In the genomic region with DNA sequence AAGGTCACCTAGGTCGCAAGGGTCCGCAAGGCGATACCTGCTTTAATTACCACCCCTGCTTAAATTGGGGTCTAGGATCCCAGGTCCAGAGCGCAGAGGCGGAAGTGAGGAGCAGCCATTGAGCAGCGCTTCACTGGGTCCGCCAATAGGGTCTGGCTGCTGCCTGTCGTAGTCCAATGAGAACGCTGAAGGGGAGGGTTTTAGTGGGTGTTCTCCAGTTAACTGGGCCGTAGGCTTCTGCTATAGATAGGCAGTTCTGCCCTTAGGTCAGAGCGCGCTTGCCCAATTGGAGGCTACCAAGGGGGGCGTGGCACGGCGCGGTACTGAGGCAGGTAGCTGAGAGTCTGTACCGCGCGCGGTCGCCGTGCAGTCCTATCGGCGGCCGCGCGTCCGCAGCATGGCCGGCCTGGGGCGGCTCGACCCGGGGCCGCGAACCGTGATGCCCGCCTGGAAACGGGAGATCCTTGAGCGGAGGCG, we compare ENCODE assay signal across 7 mouse cellular contexts. TPM values are rescaled to one million over a fixed set of nuclear protein-coding genes. Genes with fewer than 3 reads are reported as not detected.
DNase-seq lines count a peak whose midpoint lies in the region; ATAC-seq lines count a peak whose summit lies in the region.

TSS of gene Tprn (plus strand) at position 328 of the 477 bp plus-strand sequence.

- WGBS in embryonic facial prominence, embryonic 12.5 days = 0% methylated on average over 39 of the region's 39 CpGs
- WGBS in limb, embryonic 11.5 days = under 1% methylated on average over 39 of the region's 39 CpGs
- WGBS in midbrain, embryonic 14.5 days = under 1% methylated on average over 39 of the region's 39 CpGs

- H3K9me3 ChIP-seq in embryonic facial prominence, embryonic 12.5 days = no peaks in the 10 kb centered on the region
- no peaks in the 10 kb centered on the region for H3K9me3 ChIP-seq in limb, embryonic 11.5 days (ENCODE audit: control insufficient read depth, low read length)
- no peaks in the 10 kb centered on the region for H3K9me3 ChIP-seq in midbrain, embryonic 14.5 days (ENCODE audit: control insufficient read depth, low read length)

- peaks cover 33% of the 10 kb centered on the region for H3K4me1 ChIP-seq in embryonic facial prominence, embryonic 12.5 days
- H3K4me1 ChIP-seq in limb, embryonic 11.5 days (ENCODE audit: control insufficient read depth, insufficient read depth, low read length) = peaks cover 9% of the 10 kb centered on the region
- peaks cover 43% of the 10 kb centered on the region for H3K4me1 ChIP-seq in midbrain, embryonic 14.5 days (ENCODE audit: control insufficient read depth, insufficient read depth, low read length)

- H3K9ac ChIP-seq in embryonic facial prominence, embryonic 12.5 days = peak within 1 kb of the TSS; percentile 74
- H3K9ac ChIP-seq in limb, embryonic 11.5 days (ENCODE audit: low read length) = peak within 1 kb of the TSS; percentile 58
- peak within 1 kb of the TSS; percentile 68 for H3K9ac ChIP-seq in midbrain, embryonic 14.5 days (replicated peaks; ENCODE audit: low read length)

- H3K36me3 ChIP-seq in embryonic facial prominence, embryonic 12.5 days = peaks cover 6% of the 10 kb centered on the region; the same call in 1 of the 2 replicates
- H3K36me3 ChIP-seq in limb, embryonic 11.5 days (ENCODE audit: control insufficient read depth, insufficient read depth, low read length) = no peaks in the 10 kb centered on the region
- no peaks in the 10 kb centered on the region for H3K36me3 ChIP-seq in midbrain, embryonic 14.5 days (ENCODE audit: control insufficient read depth, insufficient read depth, low read length)

- peak within 1 kb of the TSS; percentile 14; the same call in 1 of the 2 replicates for H3K27ac ChIP-seq in embryonic facial prominence, embryonic 12.5 days
- H3K27ac ChIP-seq in limb, embryonic 11.5 days (replicated peaks; ENCODE audit: low read depth, low read length) = no peak within 1 kb of the TSS
- H3K27ac ChIP-seq in midbrain, embryonic 14.5 days (replicated peaks; ENCODE audit: low read depth, low read length) = peak within 1 kb of the TSS; percentile 74

- peak; percentile 95 for DNase-seq in adrenal gland, postnatal 25 days
- DNase-seq in heart, adult 11 months = peak; percentile 100
- DNase-seq in kidney, adult 18-20 months = peak; percentile 94
- DNase-seq in limb, embryonic 11.5 days (ENCODE audit: low spot score) = peak; percentile 94
- DNase-seq in midbrain, embryonic 14.5 days = peak; percentile 97
- peak; percentile 91 for DNase-seq in spleen, adult 18-20 months

- peaks cover 23% of the 10 kb centered on the region for H3K27me3 ChIP-seq in embryonic facial prominence, embryonic 12.5 days
- peaks cover 19% of the 10 kb centered on the region for H3K27me3 ChIP-seq in limb, embryonic 11.5 days (ENCODE audit: control insufficient read depth, insufficient read depth, low read length)
- peaks cover 9% of the 10 kb centered on the region for H3K27me3 ChIP-seq in midbrain, embryonic 14.5 days (ENCODE audit: control insufficient read depth, insufficient read depth, low read length)

- ATAC-seq in embryonic facial prominence, embryonic 12.5 days (ENCODE audit: insufficient number of reproducible peaks, insufficient read depth, low FRiP score, low TSS enrichment) = peak; percentile 99
- ATAC-seq in limb, embryonic 11.5 days (ENCODE audit: insufficient number of reproducible peaks, low FRiP score, low TSS enrichment, low read depth) = peak; percentile 99
- ATAC-seq in midbrain, embryonic 14.5 days (ENCODE audit: low FRiP score, low TSS enrichment) = peak; percentile 97

- H3K4me3 ChIP-seq in embryonic facial prominence, embryonic 12.5 days = peak within 1 kb of the TSS; percentile 58
- peak within 1 kb of the TSS; percentile 74 for H3K4me3 ChIP-seq in limb, embryonic 11.5 days (ENCODE audit: low read depth, low read length)
- H3K4me3 ChIP-seq in midbrain, embryonic 14.5 days (replicated peaks; ENCODE audit: low read depth, low read length) = peak within 1 kb of the TSS; percentile 80

- H3K4me2 ChIP-seq in embryonic facial prominence, embryonic 12.5 days (replicated peaks) = peak within 1 kb of the TSS; percentile 98
- peak within 1 kb of the TSS; percentile 99 for H3K4me2 ChIP-seq in limb, embryonic 11.5 days (ENCODE audit: low read depth, severe bottlenecking)
- H3K4me2 ChIP-seq in midbrain, embryonic 14.5 days (ENCODE audit: low read length) = peak within 1 kb of the TSS; percentile 100

RNA-seq across cellular contexts. Expression of gene Tprn, which starts in this region (rescaled TPM):
- 10.0 and 10.7 TPM in 2 replicates for total RNA-seq in adrenal gland, postnatal 25 days (2021)
- polyA plus RNA-seq in embryonic facial prominence, embryonic 12.5 days (2016; fragmentation: Nextera tagmentation; extraction: Ambion mirVana) = 9.7 TPM in 2 replicates
- 5.6 and 5.7 TPM in 2 replicates for polyA plus RNA-seq in limb, embryonic 11.5 days (2014; fragmentation: Nextera tagmentation; extraction: Ambion mirVana)
- 13.1 and 13.3 TPM in 2 replicates for polyA plus RNA-seq in midbrain, embryonic 14.5 days (2014; fragmentation: Nextera tagmentation; extraction: Ambion mirVana)
